Mouse (Mus musculus) spleen, postnatal 36 days (tissue): Measurements from ENCODE around the gene Zfp639.

ENCODE experiments used
- DNase-seq, 2 experiments: peaks; one replicate each; pipeline ENCODE4 v3.0.0; 2022; ENCODE audit warnings: low spot score in 2 of 2, mixed read lengths in 1 of 2

Zfp639 gene

DNA sequence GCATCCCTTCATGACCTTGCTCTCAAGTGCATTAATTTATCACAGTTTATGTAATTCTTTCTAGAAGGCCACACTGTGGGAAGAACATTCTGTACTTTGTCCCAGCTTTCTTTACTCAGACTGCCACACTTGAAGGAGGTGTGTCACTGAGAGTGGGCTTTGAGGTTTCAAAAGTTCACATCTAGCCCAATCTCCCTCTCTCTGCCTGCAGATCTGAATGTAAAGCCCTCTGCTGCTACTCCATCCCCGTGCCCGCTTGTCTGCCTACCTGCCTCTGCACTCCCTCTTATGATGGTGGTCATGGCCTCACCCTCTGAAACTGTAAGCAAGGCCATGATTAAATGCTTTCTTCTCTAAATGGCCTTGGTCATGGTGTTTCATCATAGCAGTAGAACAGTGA lies 9.7 kb upstream of the Zfp639 start:
- DNase-seq = no peak

DNA sequence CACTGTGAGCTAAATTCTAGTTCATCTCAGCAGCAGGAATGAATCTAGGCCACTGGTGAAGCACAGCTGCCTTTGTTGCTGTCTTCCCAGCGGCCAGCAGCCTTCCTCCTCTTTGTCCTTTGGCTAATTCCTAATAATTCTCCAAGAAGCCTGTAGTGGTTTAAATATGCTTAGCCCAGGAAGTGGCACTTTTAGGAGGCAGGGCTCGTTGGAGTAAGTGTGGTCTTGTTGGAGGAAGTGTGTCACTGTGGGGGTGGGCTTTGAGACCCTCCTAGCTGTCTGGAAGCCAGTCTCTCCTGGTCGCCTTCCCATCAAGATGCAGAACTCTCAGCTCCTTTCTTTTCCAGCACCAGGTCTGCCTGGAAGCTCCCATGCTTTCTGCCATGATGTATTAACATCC lies 4.2 kb upstream of the Zfp639 start:
- no peak for DNase-seq

DNA sequence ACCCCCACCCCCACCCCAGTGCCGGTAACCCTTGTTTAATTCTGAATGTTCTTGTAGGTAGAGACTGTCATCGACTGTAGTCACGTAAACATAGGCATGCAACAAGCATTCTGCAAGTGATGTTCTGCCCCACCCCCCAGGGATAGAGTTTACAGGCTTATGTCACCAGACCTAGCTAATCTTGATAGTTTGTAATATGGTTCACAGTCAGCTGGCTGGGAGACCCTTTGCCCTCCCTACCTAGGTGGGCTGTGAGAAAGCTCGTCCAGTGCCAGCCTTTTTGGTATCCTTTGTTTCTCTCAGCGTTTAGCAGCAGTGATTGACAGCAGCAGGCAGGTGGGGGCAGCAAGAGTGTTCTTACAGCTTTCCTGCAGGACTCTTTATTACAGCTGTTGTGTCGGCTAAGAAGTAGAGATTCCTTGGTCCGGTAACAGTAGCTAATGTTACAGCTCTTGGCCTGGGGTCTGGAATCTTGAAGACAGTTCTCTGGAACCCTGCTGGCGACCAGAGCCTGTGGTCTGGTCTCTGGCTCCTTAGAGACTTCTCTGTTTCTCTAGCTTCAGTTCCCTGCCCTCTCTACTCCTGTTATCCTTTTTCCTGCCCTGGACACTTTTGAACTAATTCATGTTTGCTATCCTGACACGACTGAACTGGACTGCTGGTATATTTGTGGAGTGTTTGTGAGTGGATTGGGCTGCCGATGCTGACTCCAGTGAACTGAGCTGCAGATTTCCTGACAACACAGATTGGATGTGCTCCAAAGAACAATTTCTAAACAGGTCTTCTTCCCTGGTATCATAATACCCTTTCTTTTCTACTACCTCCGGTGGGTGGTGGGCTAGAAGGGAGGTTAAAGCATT lies 3.5 kb upstream of the Zfp639 start:
- no peak for DNase-seq

DNA sequence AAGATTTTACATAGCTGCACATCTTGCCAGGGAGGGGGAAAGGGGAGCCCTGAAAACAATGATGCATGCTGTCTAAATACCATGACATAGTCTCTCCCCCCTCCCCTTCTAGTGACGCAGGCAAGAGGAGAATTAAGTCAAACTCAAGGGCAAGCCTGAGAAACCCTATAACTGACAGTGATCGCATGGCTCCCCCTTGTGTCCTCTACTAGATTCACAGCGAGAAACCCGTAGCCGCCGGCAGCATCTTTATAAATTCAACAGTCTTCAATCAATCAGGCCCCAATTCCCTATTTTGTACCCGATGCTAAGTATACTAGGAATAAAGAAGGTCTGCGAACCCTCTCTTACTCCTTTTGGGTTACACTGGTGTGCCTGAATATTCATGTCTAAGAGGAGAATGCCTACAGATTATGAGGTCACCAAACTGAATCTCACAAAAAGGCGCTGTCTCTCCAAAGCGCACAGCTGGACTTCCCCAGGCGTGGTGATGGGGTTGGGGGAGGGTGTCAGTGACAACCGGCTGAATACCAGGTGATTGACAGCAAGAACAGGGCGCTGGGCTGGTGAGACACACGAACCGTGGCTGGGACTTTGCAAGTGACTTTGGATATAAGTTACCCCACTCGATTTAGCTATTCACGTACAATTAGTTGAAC lies 1.3 kb upstream of the Zfp639 start:
- DNase-seq = peak; percentile 69 to 80

DNA sequence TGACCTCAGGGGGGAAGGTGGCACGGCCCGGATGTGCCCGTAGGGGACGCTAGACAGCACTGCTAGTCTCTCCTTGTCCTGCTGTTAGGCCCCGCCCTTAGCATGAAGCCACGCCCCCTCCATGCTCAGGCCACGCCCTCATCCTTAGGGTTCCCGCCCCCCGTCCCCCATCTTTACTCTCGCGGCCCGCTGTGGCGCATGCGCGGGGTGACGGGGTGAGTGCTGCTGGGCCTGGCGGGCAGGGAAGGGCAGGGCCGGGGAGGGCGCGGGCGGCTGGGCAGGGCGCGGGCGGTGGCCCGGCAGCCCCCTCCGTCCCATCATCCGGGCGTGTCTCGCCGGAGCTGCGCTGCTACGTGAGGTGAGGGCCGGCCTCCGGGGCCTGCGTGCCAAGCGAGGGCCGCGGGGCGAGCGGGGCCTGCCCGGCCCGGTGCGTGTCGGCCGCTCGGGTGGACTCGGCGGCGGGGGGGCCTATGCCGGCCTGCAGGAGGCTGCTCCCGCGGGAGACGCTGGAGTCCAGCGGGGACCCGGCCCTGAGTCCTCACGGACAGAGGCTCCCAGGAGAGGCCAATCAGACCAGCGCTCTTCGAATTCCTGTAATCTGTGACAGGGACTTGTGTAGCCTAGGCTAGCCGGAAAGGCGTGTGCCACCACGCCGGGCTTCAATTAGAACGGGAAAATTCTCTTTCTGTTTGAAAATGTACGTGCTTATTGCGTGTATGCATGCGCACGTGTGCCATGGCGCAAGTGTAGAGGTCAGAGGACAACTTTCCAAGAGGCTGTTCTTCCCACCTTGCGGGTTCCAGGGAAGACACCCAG lies 524 bp downstream of the Zfp639 start:
- DNase-seq = peak; percentile 96

DNA sequence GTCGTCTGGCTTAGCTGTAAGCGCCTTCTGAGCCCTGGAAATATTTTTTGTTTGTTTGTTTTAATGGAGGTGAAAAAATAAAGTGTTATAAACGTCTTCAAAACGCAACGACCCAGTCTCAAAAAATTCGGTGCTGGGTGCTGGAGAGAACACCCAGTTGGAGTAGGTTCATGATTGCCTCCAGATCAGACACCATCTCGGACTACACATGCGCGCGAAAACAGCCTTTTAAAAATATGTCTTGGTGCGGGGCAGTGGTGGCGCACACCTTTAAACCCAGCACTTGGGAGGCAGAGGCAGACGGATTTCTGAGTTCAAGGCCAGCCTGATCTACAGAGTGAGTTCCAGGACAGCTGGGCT lies 1.1 kb downstream of the Zfp639 start:
- peak; percentile 19 to 40 for DNase-seq

DNA sequence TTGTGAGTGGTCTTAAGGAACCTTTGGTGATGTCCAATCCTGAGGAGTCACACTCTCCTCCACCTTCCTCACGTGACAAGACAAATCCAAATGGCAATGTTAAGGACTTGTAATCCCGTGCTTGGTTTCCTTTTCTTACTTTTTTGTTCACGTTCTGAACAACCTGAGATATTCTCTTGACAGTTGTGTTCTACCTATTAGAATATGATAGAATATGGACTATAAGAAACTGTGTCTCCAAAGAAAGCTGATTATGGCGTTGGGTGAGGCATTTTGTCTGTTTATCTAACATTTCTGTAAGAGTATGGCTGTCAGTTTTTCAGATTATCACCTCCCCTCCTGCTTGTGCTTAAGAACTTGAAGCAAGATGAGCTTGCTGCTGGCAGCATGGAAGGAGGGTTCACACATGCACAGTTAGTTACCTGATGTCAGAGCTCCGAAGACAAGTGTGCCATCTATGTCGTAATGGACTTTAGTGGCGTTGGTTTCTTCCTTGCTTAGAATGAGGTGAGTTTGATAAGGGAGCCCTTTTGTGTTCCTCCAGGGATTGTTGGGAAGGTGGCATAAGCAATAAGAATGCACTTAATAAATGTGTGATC lies 2.7 kb downstream of the Zfp639 start:
- no peak for DNase-seq

DNA sequence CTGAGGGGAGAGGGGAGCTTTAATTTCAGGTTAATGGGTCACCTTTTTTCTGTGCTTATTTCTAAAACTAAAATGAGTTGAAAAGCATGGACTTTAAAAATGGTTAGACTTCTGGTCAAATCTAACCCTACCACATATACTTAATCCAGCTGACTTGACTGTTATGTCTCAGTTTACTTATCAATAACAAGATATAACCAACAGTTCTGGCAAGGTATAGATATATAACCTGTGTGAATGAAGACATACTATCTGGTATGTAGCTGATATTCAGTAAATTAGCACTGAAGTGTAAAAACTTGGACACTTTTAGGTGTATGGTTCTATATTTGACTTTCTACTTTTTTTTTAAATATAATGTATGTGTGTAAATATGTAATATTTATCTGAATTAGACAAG lies 3.5 kb downstream of the Zfp639 start:
- DNase-seq = no peak

DNA sequence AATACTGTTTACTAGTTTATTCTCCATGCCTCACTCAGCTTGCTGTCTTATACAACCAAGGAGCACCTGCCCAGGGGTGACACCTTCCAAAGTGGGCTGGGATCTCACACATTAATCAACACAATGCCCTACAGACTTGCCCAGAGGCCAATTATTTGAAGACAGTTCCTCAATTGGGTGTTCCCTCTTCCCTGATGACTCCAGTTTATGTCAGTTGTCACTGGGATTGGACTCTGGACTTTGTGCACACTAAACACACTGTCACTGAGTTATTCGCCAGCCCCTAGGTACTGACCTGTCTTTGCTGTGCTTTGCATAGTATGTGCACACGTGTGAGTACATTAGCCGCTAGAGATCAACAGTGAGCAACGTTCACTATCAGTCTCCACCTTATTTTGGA lies 17.1 kb downstream of the Zfp639 start:
- DNase-seq = no peak

DNA sequence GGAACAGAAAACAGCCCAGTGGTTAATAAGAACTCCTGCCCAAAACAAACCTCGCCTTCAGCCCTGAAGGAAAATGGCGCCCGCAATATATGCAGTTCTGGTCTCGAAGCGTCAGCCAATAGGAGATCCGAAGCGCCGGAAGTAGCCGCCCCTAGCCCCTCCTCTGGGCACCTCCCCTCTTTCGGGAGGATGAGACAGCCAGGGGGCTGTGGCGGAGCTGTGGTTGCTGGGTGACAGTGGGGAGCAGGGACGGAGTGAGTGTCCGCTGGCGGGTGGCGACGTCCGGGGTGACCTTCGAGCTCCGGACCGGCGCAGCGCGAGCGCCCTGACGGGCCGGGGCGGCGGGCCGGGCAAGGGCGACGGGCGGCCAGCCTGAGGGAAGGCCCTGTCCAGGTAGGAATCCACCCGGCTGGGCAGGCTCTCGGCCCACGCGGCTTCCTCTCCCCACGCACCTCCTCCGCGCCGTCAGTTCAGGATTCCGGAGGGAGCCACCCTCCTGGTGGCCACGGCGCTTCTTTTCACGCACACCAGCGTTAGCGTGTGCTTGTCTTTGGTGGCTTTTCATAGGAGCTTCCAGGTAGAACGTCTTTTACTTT lies 19.3 kb downstream of the Zfp639 start, which contains the start of gene Mfn1:
Mfn1 (plus strand) TSS at position 163 of the 596 bp plus-strand sequence.
- peak; percentile 94 to 95 for DNase-seq

DNA sequence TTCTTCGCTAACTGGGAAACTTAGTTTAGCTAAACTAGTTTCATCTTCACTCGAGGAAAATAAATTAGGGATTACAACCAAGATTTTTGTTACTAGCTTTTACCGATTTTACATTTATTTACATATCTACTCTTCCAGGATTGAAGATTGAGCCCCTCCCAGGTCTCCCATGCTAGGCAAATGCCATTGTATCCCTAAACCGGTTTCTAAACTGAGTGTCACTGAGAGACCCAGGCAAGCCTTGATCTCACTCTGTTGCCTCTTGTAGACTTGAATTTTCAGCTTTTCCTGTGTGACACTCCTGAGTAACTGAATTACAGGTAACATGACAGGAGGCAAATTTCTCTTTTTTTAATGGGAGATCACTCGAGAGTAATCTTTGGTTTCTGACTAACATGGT lies 20.0 kb downstream of the Zfp639 start:
- DNase-seq = no peak

DNA sequence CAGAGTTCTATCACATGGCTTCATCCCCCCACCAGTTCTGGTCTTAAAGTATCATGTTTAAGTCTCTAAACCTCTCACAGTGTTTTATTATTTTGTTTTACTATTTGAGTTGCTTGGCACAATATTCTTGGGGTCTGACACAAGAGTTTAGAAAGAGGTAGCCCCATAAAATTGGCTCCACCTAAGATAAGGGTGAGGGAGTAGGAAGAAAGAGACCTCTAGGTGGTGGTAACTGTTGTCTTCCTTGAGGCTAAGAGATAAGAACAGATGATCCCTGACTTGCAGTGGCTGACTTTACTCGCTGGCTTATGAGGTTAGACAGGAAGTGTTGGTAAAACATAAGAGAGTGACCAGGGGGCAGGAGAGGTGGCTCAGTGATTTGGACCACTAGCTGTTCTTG lies 25.6 kb downstream of the Zfp639 start:
- DNase-seq = no peak

DNA sequence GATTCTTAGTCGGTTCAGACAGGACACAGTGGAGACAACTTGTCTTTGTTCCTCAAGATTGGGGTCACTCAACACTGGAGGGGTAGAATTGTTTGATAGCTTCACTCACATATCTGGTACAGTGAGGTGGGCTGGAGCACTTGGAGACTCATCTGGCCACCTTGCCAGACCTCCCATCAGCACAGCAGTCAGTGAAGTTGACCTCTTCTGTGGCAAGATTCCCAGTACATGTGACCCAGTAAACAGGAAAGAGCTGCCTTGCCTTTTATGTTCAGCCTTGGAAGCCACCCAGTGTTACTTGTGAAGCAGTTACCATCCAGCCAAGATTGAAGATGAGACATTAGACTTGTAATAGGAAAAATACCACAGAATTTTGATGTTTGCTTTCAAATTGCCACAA lies 27.5 kb downstream of the Zfp639 start:
- no peak for DNase-seq

DNA sequence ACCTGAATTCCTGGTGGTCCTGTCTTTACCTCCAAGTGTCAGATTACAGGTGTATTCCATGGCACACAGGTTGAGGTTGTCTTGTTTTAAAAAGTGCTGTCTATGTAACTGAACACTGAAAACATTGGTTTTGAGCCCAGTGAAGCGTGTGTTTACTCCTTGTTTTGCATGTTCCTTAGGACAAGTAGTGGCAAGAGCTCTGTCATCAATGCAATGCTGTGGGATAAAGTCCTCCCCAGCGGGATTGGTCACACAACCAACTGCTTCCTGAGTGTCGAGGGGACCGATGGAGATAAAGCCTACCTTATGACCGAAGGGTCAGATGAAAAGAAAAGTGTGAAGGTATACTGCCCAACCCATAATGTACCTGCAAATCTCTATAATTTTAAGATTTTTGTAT lies 28.0 kb downstream of the Zfp639 start:
- no peak for DNase-seq

DNA sequence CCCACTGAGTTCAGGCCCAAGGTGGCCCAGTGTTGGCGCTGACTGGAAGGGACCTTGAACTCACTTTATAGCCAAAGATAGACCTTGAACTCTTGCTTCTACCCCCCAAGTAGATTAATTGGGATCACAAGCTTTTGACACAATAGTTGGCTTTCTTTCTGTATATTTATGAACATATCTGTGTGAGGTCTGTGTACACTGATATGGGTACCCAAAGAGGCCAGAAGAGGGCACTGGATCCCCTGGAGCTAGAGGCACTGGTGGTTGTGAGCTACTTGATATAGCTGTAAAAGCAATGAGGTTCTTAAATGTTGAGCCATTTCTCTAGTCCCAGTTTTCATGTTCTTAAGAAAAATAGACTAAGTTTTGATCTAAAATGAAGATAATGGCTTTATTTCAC lies 43.0 kb downstream of the Zfp639 start:
- peak in 1 of 2 experiments; percentile 8 for DNase-seq

DNA sequence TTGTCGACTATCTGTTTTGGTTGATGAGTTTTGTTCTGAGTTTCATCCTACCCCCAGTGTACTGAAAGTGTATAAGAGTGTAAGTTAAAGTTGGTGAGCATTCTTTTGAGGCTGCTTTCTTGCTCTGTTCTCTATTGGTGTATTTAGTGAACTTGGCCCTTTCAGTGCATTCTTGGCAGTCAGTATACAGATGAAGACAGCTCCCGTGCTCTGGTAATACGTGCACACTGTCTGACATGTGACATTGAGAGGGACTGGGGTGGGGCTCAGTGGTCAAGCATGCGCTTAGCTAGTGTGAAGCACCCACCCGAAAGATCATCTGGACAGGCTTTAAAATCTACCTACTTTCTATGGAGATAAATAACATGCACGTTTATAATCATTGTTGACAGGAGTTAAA lies 53.3 kb downstream of the Zfp639 start:
- no peak for DNase-seq
